Mouse (Mus musculus) ES-Bruce4 (cell line): ENCODE results near the gene Hspa4. TPM values are rescaled to one million over a fixed set of nuclear protein-coding genes. Genes with fewer than 3 reads are reported as not detected.
"Not testable (repeated sequence)": the region's sequence is repeated elsewhere in the genome, so short reads cannot be mapped to it uniquely, and the experiment has no call there.

ENCODE experiments used
- H3K27ac ChIP-seq: 2 replicates; pipeline ENCODE4 v1.5.1; 2012; ENCODE audit warnings: low read length, inconsistent platforms; ENCODE audit not compliant: insufficient read depth
- H3K27me3 ChIP-seq: 2 replicates; pipeline ENCODE4 v1.6.1; 2012; ENCODE audit warnings: mild to moderate bottlenecking, low read length, inconsistent platforms; ENCODE audit not compliant: control insufficient read depth, poor library complexity, insufficient read depth, severe bottlenecking
- H3K36me3 ChIP-seq: 2 replicates; pipeline ENCODE4 v1.6.1; 2012; ENCODE audit warnings: inconsistent platforms, mild to moderate bottlenecking, low read length, moderate library complexity; ENCODE audit not compliant: control insufficient read depth, poor library complexity, insufficient read depth, severe bottlenecking
- H3K4me1 ChIP-seq: one replicate; pipeline ENCODE4 v1.8.1; 2011; ENCODE audit warnings: low read length; ENCODE audit not compliant: control insufficient read depth, insufficient read depth
- H3K4me3 ChIP-seq: 2 replicates; pipeline ENCODE4 v1.5.1; 2011; ENCODE audit warnings: low read depth, mild to moderate bottlenecking, low read length
- H3K9ac ChIP-seq: 2 replicates; pipeline ENCODE4 v1.6.1; 2012; ENCODE audit warnings: low read depth, mild to moderate bottlenecking, inconsistent platforms; ENCODE audit not compliant: poor library complexity, severe bottlenecking
- H3K9me3 ChIP-seq: replicated peaks from 2 replicates; pipeline ENCODE4 v1.6.1; 2012; ENCODE audit warnings: mild to moderate bottlenecking, low read length, inconsistent platforms; ENCODE audit not compliant: control insufficient read depth, poor library complexity, insufficient read depth, severe bottlenecking
- CTCF ChIP-seq: IDR thresholded peaks from one replicate; pipeline ENCODE4 v1.8.1; 2011; ENCODE audit warnings: low read depth, low read length
- EP300 ChIP-seq: IDR thresholded peaks from 2 replicates; pipeline ENCODE4 v1.6.1; 2011; ENCODE audit warnings: low read depth, low read length; ENCODE audit not compliant: insufficient read depth
- POLR2A ChIP-seq: IDR thresholded peaks from one replicate; pipeline ENCODE4 v1.8.1; 2011; ENCODE audit warnings: low read length; ENCODE audit not compliant: insufficient read depth
- polyA plus RNA-seq: library from polyadenylated mRNA; stranded (reverse); fragments of >200 nt; gene quantifications from 2 replicates; pipeline ENCODE4 v1.2.4, GENCODE M21; 2011; ENCODE audit warnings: low read depth; ENCODE audit not compliant: missing spikeins, insufficient read depth, insufficient read length

Gene Hspa4
- polyA plus RNA-seq, 1 experiment: 634 TPM

DNA sequence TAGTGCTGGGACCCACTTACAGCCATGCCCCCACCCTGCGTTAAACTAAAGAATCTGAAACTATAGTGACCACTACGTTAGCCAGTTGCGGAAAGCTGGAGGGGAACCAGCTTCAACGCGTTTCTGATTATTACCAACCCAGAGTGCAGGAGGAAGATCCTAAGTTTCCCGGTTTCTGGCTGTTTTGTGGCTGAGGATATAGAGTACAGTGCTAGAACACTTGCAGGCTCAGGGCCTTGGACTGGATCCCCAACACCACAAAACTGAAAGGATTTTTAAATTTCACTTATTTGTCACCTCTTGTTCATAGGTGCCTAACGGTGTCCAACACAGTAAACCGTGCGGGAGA is 884 bp upstream of the Hspa4 start:
- no peaks in the 10 kb centered on the region for H3K4me1 ChIP-seq
- peak overlapping the region; percentile 96 for H3K27ac ChIP-seq

DNA sequence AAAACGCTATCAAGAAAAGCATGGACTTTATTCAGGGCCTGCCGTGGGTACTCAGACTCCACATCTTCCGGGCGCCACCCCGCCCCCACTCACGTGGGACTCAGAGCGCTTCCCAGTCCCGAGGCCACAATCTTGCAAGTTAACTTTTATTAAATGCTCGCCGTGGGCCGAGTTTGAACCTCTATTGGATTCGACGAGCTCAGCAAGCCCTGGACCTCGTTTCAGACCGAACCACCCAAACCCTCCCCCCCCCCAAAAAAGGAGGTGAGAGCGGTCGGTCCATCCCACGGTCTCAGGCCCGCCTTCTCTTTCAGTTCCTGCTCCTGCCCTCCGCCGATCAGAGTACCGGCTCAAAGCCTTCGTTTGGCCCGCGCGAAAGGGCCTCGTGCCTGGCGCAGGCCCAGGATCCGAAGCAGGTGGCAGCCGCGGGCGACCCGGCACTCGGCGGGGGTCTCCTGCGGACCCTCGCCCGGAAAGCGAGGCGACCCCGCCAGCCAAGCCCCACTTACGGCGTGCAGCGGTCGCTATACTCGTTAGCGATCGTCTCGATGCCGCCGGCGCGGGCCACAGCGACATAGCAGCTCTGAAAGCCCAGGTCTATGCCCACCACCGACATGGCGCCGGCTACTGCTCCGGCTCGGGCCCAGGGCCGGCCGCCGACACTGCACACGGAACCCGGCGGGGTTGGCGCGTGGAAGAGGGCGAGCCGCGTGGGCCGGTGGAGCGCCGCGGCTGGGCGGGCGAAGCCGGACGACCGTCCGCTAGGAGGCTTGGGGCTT is 517 bp downstream of the Hspa4 start:
- Histone ChIP-seq H3K9ac (peak overlapping the region; percentile 98), H3K4me1 (no peaks in the 10 kb centered on the region), H3K4me3 (peak overlapping the region; percentile 88), H3K36me3 (peaks cover 36% of the 10 kb centered on the region), H3K9me3 (no peaks in the 10 kb centered on the region), H3K27ac (peak overlapping the region; percentile 42), H3K27me3 (no peaks in the 10 kb centered on the region)
- TF ChIP-seq CTCF (no peak), EP300 (no peak), POLR2A (no peak)

More for the DNA sequence above, 884 bp upstream of the Hspa4 start:
- peak overlapping the region; percentile 73 for H3K9ac ChIP-seq
- no peak for TF ChIP-seq EP300
- TF ChIP-seq CTCF: no peak
- TF ChIP-seq POLR2A: no peak
- no peaks in the 10 kb centered on the region for H3K9me3 ChIP-seq
- no peaks in the 10 kb centered on the region for H3K27me3 ChIP-seq
- H3K36me3 ChIP-seq: peaks cover 27% of the 10 kb centered on the region
- H3K4me3 ChIP-seq: peak overlapping the region; percentile 88

DNA sequence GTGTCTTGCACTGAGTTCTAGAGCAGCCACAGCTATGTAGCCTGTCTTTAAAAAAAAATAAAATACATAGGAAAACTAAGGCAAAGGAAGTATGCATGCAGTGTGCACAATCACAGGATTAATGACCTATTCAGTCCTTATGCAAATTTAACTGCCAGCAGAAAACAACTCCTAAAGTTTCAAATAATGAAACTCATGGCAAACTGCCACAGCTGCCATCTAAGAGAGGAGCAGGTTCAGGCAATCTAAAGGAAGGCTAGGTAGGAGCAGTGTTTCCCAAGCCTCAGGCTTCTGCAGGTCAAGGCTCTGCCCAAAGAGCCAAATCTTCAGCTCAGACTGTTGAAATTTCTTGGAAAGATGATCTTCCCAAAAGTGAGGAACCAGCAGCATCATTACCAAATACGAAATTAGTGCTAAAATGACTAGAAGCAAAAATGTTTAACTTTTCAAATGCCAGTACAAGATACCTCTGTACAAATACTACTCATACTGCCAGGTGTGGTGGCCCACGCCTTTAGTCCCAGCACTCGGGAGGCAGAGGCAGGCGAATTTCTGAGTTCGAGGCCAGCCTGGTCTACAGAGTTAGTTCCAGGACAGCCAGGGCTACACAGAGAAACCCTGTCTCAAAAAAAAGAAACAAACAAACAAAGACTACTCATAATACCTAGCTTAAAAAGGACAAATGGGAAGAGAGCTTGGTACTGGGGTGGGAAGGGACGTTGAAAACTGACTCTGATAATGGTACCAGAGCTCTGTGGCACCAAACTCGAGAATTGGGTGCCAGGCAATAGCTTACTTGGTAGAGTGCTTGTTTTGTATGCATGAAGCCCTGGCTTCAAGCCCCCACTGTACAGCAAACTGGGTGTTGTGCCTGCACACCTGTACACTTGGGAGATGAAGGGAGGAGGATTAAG is 2.1 kb downstream of the Hspa4 start:
- no peaks in the 10 kb centered on the region for H3K9me3 ChIP-seq
- no peak overlapping the region for H3K27ac ChIP-seq
- TF ChIP-seq POLR2A (no peak), EP300 (no peak), CTCF (no peak)
- peaks cover 49% of the 10 kb centered on the region for H3K36me3 ChIP-seq
- H3K4me1 ChIP-seq: no peaks in the 10 kb centered on the region
- peak overlapping the region; percentile 50 for H3K4me3 ChIP-seq
- peak overlapping the region; percentile 98 for H3K9ac ChIP-seq
- H3K27me3 ChIP-seq: no peaks in the 10 kb centered on the region

- no peak for TF ChIP-seq POLR2A
- no peak for TF ChIP-seq EP300
- no peak for TF ChIP-seq CTCF
- peaks cover 61% of the 10 kb centered on the region for H3K36me3 ChIP-seq
- no peaks in the 10 kb centered on the region for H3K27me3 ChIP-seq
- H3K27ac ChIP-seq: no peak overlapping the region
- no peak overlapping the region; the same call in 1 of the 2 replicates for H3K4me3 ChIP-seq
- H3K9ac ChIP-seq: peak overlapping the region; percentile 42; the same call in 1 of the 2 replicates
- no peaks in the 10 kb centered on the region for H3K9me3 ChIP-seq
- H3K4me1 ChIP-seq: no peaks in the 10 kb centered on the region
Observed at GRCm38 (mm10) chr11:53296880-53297279, 3.4 kb downstream of the Hspa4 start.

GRCm38 (mm10) chr11:53294441-53294840 is 5.8 kb downstream of the Hspa4 start:
- Histone ChIP-seq H3K27me3 (no peaks in the 10 kb centered on the region), H3K27ac (peak overlapping the region; percentile 61), H3K36me3 (peaks cover 85% of the 10 kb centered on the region), H3K4me3 (no peak overlapping the region), H3K9me3 (no peaks in the 10 kb centered on the region), H3K9ac (no peak overlapping the region; the same call in 1 of the 2 replicates), H3K4me1 (no peaks in the 10 kb centered on the region)
- TF ChIP-seq EP300: no peak
- no peak for TF ChIP-seq CTCF

DNA sequence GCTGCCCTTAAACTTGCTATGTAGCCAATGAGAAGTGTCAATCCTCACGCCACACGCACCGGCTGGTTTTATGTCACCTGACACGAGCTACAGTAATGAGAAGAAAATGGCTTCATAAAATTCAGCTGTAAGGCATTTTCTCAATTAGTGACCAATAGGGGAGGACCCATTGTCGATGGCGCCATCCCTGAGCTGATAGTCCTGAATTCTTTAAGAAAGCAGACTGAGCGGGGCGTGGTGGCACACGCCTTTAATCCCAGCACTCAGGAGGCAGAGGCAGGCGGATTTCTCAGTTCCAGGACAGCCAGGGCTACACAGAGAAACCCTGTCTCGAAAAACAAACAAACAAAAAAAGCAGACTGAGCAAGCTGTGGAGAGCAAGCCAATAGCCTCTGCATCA is 9.4 kb downstream of the Hspa4 start:
- no peaks in the 10 kb centered on the region for H3K27me3 ChIP-seq
- TF ChIP-seq CTCF (no peak), POLR2A (no peak), EP300 (no peak)
- H3K9ac ChIP-seq: no peak overlapping the region
- peaks cover 92% of the 10 kb centered on the region for H3K36me3 ChIP-seq
- no peaks in the 10 kb centered on the region for H3K4me1 ChIP-seq
- peak overlapping the region; percentile 44; the same call in 1 of the 2 replicates for H3K27ac ChIP-seq
- H3K9me3 ChIP-seq: no peaks in the 10 kb centered on the region
- no peak overlapping the region for H3K4me3 ChIP-seq

DNA sequence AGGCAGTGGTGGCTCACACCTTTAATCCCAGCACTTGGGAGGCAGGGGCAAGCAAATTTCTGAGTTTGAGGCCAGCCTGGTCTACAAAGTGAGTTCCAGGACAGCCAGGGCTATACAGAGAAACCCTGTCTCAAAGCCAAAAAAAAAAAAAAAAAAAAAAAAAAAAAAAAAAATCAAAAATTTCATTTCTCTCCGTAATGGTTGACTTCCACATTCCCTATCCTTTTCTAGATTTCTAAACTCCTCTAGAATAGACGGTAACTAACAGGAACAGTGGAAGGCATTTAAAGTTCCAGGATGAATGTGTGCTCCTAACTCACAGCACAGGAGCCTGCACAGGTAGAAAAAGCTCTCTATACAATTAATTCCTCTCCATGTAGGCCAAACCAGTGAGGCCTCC is 10.1 kb downstream of the Hspa4 start:
- not testable (repeated sequence) for H3K27me3 ChIP-seq, H3K4me1 ChIP-seq, H3K9me3 ChIP-seq, H3K9ac ChIP-seq, H3K27ac ChIP-seq, H3K4me3 ChIP-seq
- H3K36me3 ChIP-seq: peaks cover 95% of the 10 kb centered on the region
